Mouse (Mus musculus): ENCODE measurements around the gene Erlec1. TPM values are rescaled to one million over a fixed set of nuclear protein-coding genes. Genes with fewer than 3 reads are reported as not detected.
A peak's percentile ranks its signal among the peaks of the same experiment; 100 is the strongest.

Gene Erlec1
- polyA plus RNA-seq (2014; fragmentation: Nextera tagmentation; extraction: Ambion mirVana), result 15.0 and 18.2 TPM in 2 replicates

DNA sequence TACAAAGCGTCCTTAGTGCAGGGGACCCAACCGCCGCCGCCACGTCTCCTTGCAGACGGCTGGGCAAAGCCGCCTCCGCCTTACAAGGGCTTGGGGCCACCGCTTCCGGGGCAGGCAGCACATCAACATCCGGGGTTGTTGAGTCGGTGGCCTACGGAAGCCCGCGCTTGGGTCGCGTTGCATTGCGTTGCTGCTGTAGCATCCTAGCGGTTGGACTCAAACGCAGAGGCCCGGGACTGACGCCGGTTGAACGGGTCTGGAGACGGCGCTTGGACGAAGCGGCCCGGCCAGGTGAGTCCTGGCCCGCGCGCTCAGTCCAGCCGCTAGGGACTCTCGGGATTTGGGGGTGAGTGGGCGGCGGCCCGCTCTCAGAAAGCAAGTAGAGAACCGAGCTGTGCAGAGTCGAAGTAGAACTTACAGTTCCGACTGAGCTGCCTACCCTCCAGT lies at the start of gene Erlec1:
TSS of gene Erlec1 (minus strand) at position 57 of the 447 bp plus-strand sequence.
- WGBS, result 1% methylated on average over 40 of the region's 40 CpGs
- peak; percentile 100 for ATAC-seq (ENCODE audit: low read depth)
- Histone ChIP-seq H3K9ac (replicated peaks; ENCODE audit: low read depth, low read length) (peak within 1 kb of the TSS; percentile 88), H3K9me3 (ENCODE audit: control insufficient read depth, low read length) (peaks cover 5% of the 10 kb centered on the region), H3K27me3 (ENCODE audit: control insufficient read depth, insufficient read depth, low read length) (no peaks in the 10 kb centered on the region), H3K4me1 (ENCODE audit: control insufficient read depth, insufficient read depth, low read length) (peaks cover 10% of the 10 kb centered on the region), H3K4me3 (ENCODE audit: low read depth, low read length) (peak within 1 kb of the TSS; percentile 78), H3K36me3 (ENCODE audit: control insufficient read depth, insufficient read depth, low read length) (peaks cover 14% of the 10 kb centered on the region; the same call in 1 of the 2 replicates), H3K27ac (ENCODE audit: low read depth, low read length) (peak within 1 kb of the TSS; percentile 79), H3K4me2 (ENCODE audit: low read depth, low read length) (peak within 1 kb of the TSS; percentile 64)

DNA sequence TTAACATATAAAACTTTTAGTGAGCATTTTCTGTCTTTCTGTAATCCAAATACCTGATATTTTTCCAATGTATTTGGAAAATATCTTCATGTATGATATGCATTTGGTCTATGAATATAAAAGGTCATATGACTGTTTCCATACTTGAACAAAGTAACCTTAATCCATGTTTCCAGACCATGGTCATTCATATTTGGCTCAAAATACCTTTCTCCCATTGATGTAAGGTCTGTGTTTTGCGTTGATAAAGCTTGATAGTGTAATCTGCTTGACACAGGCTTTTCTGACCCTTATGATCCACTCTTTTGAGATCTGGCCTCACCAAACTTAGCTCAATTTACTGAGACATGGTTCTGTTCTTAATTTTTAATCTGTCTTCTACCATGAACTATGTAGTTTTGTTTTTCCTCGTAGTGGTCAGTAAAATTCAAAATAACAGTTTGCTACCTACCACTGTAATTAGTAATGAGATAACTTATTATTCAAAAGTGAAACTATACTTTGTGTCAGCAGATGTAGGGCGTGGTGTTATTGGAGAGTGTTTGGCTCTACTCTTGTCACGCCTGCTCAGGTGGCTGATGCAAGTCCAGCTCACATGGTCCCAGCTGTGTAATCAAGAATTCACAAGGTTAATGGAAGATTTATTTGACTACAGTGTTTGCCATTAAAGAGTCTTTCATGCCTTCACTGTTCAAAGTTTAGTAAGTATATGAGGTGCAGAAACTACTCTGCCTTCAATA lies 47.2 kb upstream of the Erlec1 start:
- Histone ChIP-seq H3K4me2 (ENCODE audit: low read depth, low read length) (no peak overlapping the region), H3K9ac (replicated peaks; ENCODE audit: low read depth, low read length) (no peak overlapping the region), H3K4me1 (ENCODE audit: control insufficient read depth, insufficient read depth, low read length) (no peaks in the 10 kb centered on the region), H3K27ac (ENCODE audit: low read depth, low read length) (no peak overlapping the region), H3K36me3 (ENCODE audit: control insufficient read depth, insufficient read depth, low read length) (no peaks in the 10 kb centered on the region), H3K27me3 (ENCODE audit: control insufficient read depth, insufficient read depth, low read length) (no peaks in the 10 kb centered on the region), H3K9me3 (ENCODE audit: control insufficient read depth, low read length) (no peaks in the 10 kb centered on the region), H3K4me3 (ENCODE audit: low read depth, low read length) (no peak overlapping the region)
- WGBS, result 92% methylated on average over 4 of the region's 4 CpGs
- no peak for ATAC-seq (ENCODE audit: low read depth)

DNA sequence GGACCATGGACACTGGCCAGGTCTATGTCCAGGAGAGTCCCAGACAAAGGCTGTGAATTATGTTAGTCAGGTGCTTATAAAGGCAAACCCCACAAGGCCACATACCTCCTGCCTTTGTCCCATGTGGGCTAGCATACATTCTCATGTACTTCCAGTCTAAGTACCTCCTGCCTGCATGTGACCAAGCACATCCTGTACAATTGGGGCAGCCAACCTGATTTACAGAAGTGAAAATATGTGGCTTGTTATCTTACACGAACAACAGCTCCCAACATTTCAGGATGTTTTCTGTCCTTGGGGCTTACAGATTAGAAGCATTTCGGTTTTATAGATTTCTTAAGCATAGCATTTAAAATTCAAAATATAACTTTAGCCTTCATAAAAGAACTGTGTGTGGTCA lies 45.9 kb upstream of the Erlec1 start:
- ATAC-seq (ENCODE audit: low read depth), result no peak
- Histone ChIP-seq H3K4me1 (ENCODE audit: control insufficient read depth, insufficient read depth, low read length) (no peaks in the 10 kb centered on the region), H3K9ac (replicated peaks; ENCODE audit: low read depth, low read length) (no peak overlapping the region), H3K4me3 (ENCODE audit: low read depth, low read length) (no peak overlapping the region), H3K36me3 (ENCODE audit: control insufficient read depth, insufficient read depth, low read length) (no peaks in the 10 kb centered on the region), H3K4me2 (ENCODE audit: low read depth, low read length) (no peak overlapping the region), H3K27ac (ENCODE audit: low read depth, low read length) (no peak overlapping the region), H3K9me3 (ENCODE audit: control insufficient read depth, low read length) (no peaks in the 10 kb centered on the region), H3K27me3 (ENCODE audit: control insufficient read depth, insufficient read depth, low read length) (no peaks in the 10 kb centered on the region)
- 94% methylated on average over 2 of the region's 2 CpGs for WGBS

DNA sequence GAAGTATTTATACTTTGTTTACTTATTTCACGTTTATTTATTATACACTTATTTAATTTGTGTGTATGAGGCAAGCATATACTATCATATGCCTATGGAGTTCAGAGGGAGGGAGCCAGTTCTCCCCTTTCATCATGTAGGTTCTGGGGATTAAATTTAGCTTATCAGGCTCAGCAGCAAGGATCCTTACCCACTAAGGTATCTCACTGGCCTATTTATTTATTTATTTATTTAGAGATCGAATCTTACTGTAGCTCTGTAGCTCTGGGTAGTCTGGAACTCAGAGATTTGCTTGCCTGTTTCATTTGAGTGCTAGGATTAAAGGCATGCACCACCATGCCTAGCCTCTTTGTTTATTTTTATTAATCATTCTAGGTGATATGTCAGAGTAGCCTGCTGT lies 44.6 kb upstream of the Erlec1 start:
- 95% methylated on average over 2 of the region's 2 CpGs for WGBS
- no peak overlapping the region for H3K4me2 ChIP-seq (ENCODE audit: low read depth, low read length)
- no peaks in the 10 kb centered on the region for H3K27me3 ChIP-seq (ENCODE audit: control insufficient read depth, insufficient read depth, low read length)
- no peak overlapping the region for H3K27ac ChIP-seq (ENCODE audit: low read depth, low read length)
- H3K9me3 ChIP-seq (ENCODE audit: control insufficient read depth, low read length), result no peaks in the 10 kb centered on the region
- no peak overlapping the region for H3K4me3 ChIP-seq (ENCODE audit: low read depth, low read length)
- no peak for ATAC-seq (ENCODE audit: low read depth)
- no peaks in the 10 kb centered on the region for H3K4me1 ChIP-seq (ENCODE audit: control insufficient read depth, insufficient read depth, low read length)
- H3K36me3 ChIP-seq (ENCODE audit: control insufficient read depth, insufficient read depth, low read length), result no peaks in the 10 kb centered on the region
- H3K9ac ChIP-seq (replicated peaks; ENCODE audit: low read depth, low read length), result no peak overlapping the region

DNA sequence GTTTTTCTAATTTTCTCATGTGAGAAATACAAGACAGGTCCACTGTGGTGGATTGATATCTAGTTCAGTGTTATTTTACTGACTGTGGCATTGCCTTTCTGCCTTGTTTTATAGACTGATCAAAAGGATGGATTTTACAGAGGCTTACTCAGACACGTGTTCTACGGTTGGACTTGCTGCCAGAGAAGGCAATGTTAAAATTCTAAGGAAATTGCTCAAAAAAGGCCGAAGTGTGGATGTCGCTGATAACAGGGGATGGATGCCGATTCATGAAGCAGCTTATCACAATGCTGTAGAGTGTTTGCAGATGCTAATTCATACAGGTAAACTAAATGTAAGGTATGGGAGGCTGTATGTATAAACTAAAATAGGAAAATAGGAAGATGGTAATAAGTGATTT lies 44.1 kb upstream of the Erlec1 start:
- WGBS, result 95% methylated on average over 5 of the region's 5 CpGs
- Histone ChIP-seq H3K27me3 (ENCODE audit: control insufficient read depth, insufficient read depth, low read length) (no peaks in the 10 kb centered on the region), H3K4me1 (ENCODE audit: control insufficient read depth, insufficient read depth, low read length) (no peaks in the 10 kb centered on the region), H3K9ac (replicated peaks; ENCODE audit: low read depth, low read length) (no peak overlapping the region), H3K9me3 (ENCODE audit: control insufficient read depth, low read length) (no peaks in the 10 kb centered on the region), H3K4me2 (ENCODE audit: low read depth, low read length) (no peak overlapping the region), H3K4me3 (ENCODE audit: low read depth, low read length) (no peak overlapping the region), H3K27ac (ENCODE audit: low read depth, low read length) (no peak overlapping the region), H3K36me3 (ENCODE audit: control insufficient read depth, insufficient read depth, low read length) (no peaks in the 10 kb centered on the region)
- no peak for ATAC-seq (ENCODE audit: low read depth)

DNA sequence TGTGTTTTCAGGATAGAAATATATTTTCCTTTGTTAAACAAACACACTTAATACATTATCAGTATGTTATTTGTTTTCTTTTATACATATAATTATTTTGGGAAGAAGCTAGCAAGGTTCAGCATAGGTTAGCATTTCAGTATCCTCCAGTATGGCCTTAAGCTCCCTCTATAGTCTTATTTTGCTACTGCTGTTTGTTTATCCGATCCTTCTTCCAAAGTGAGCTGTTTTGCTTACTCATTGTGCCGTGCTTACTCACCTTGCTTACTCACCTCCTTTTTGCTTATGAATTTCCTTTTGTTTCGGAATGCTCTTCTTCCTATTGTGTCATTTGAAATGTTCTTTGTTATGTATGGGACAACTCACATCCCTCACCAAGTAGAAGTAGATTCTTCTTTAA lies 42.5 kb upstream of the Erlec1 start:
- no peaks in the 10 kb centered on the region for H3K36me3 ChIP-seq (ENCODE audit: control insufficient read depth, insufficient read depth, low read length)
- H3K9ac ChIP-seq (replicated peaks; ENCODE audit: low read depth, low read length), result no peak overlapping the region
- H3K27me3 ChIP-seq (ENCODE audit: control insufficient read depth, insufficient read depth, low read length), result no peaks in the 10 kb centered on the region
- no peaks in the 10 kb centered on the region for H3K9me3 ChIP-seq (ENCODE audit: control insufficient read depth, low read length)
- H3K27ac ChIP-seq (ENCODE audit: low read depth, low read length), result no peak overlapping the region
- no peaks in the 10 kb centered on the region for H3K4me1 ChIP-seq (ENCODE audit: control insufficient read depth, insufficient read depth, low read length)
- no peak overlapping the region for H3K4me3 ChIP-seq (ENCODE audit: low read depth, low read length)
- no peak for ATAC-seq (ENCODE audit: low read depth)
- no peak overlapping the region for H3K4me2 ChIP-seq (ENCODE audit: low read depth, low read length)
- 91% methylated on average over 3 of the region's 3 CpGs for WGBS

DNA sequence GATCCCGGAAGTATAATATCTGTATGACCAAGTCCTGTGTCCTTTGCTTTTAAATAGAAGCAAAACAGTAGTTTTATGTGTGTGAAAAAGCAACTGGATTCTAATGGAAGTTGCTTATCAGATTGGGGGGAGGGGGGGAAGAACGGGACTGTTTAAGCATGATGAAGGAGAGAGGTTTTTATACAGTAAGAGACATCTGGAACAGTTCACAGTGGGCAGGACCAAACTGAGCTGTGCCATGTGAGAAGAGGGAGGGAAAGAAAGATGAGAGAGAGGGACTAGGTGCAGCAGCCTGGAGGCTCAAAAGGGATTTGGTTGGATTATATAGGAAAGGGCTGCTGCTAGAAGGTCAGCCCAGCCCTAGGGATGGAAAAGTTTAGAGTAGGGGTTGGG lies 32.5 kb upstream of the Erlec1 start:
- peak overlapping the region; percentile 44 for H3K27ac ChIP-seq (ENCODE audit: low read depth, low read length)
- 2% methylated on average over 2 of the region's 2 CpGs for WGBS
- H3K9me3 ChIP-seq (ENCODE audit: control insufficient read depth, low read length), result no peaks in the 10 kb centered on the region
- peak overlapping the region; percentile 49 for H3K4me3 ChIP-seq (ENCODE audit: low read depth, low read length)
- H3K27me3 ChIP-seq (ENCODE audit: control insufficient read depth, insufficient read depth, low read length), result no peaks in the 10 kb centered on the region
- H3K4me1 ChIP-seq (ENCODE audit: control insufficient read depth, insufficient read depth, low read length), result peaks cover 3% of the 10 kb centered on the region; the same call in 1 of the 2 replicates
- H3K4me2 ChIP-seq (ENCODE audit: low read depth, low read length), result peak overlapping the region; percentile 76
- peak; percentile 82 for ATAC-seq (ENCODE audit: low read depth)
- H3K36me3 ChIP-seq (ENCODE audit: control insufficient read depth, insufficient read depth, low read length), result no peaks in the 10 kb centered on the region
- H3K9ac ChIP-seq (replicated peaks; ENCODE audit: low read depth, low read length), result peak overlapping the region; percentile 69; the same call in 1 of the 2 replicates

DNA sequence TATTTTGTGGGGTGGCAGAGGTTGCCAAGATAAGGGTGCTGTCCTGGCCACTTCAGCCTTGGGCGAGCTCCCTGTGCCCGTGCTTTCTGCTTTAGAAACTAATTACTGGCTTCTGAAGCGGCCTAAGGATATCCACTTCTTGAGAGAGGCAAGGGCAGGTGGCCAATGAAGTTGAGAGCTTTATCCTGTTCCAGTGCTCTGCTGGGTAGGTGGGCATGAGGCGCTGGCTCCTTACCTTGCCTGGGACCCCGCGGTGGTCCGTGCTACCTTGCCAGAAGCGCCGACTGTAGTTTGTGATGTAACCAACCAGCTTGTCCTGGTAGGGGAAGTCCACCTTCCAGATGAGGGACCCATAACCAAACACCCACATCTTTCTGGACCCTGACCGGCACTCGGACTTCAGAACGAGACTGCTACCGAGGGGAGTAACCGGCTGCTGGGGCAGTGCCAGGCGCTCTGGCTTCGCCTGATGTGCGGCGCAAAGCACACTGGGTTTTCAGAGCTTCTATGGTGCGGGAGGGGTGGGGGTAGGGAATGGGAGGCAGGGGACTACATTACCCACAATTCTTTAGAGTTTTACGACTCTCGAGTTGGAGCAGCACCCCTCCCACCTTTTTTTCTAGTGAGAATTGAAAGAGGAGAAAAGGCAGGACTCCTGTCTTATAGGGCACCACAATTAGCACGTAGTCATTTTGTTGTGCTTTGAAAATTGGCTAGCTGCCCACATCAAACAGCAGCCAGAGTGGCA lies 31.9 kb upstream of the Erlec1 start, which contains the start of gene Chac2:
TSS of gene Chac2 (minus strand) at position 474 of the 748 bp plus-strand sequence.
- peaks cover 3% of the 10 kb centered on the region; the same call in 1 of the 2 replicates for H3K4me1 ChIP-seq (ENCODE audit: control insufficient read depth, insufficient read depth, low read length)
- H3K4me3 ChIP-seq (ENCODE audit: low read depth, low read length), result peak within 1 kb of the TSS; percentile 49
- no peaks in the 10 kb centered on the region for H3K27me3 ChIP-seq (ENCODE audit: control insufficient read depth, insufficient read depth, low read length)
- no peaks in the 10 kb centered on the region for H3K9me3 ChIP-seq (ENCODE audit: control insufficient read depth, low read length)
- peak within 1 kb of the TSS; percentile 76 for H3K4me2 ChIP-seq (ENCODE audit: low read depth, low read length)
- WGBS, result under 1% methylated on average over 22 of the region's 22 CpGs
- peak within 1 kb of the TSS; percentile 69 for H3K9ac ChIP-seq (replicated peaks; ENCODE audit: low read depth, low read length)
- no peaks in the 10 kb centered on the region for H3K36me3 ChIP-seq (ENCODE audit: control insufficient read depth, insufficient read depth, low read length)
- peak within 1 kb of the TSS; percentile 62 for H3K27ac ChIP-seq (ENCODE audit: low read depth, low read length)
- peak; percentile 99 for ATAC-seq (ENCODE audit: low read depth)

DNA sequence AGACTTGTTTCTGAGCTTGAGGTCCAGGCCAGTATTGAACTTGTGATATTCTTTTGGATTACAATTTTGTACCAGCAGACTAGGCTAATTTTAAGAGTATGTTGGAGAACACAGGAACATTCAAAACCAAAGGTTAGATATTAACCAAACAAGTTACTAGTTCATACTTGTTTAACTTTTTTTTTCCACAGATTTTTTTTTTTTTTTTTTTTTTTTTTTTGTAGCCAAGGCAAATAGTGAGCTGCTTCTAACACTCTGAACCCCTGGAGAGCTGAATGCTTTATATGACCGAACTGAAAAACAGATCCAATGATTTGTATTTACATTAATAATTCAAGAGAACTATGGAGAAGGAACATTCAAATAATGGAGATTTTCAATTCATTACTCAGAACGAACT lies 31.1 kb upstream of the Erlec1 start:
- WGBS, result 33% methylated on average over 2 of the region's 2 CpGs

More for the DNA sequence above, 31.1 kb upstream of the Erlec1 start:
- Histone ChIP-seq H3K4me1 (ENCODE audit: control insufficient read depth, insufficient read depth, low read length) (peaks cover 3% of the 10 kb centered on the region; the same call in 1 of the 2 replicates), H3K27me3 (ENCODE audit: control insufficient read depth, insufficient read depth, low read length) (no peaks in the 10 kb centered on the region), H3K27ac (ENCODE audit: low read depth, low read length) (no peak overlapping the region), H3K36me3 (ENCODE audit: control insufficient read depth, insufficient read depth, low read length) (no peaks in the 10 kb centered on the region), H3K4me2 (ENCODE audit: low read depth, low read length) (peak overlapping the region; percentile 76; the same call in 1 of the 2 replicates), H3K9me3 (ENCODE audit: control insufficient read depth, low read length) (no peaks in the 10 kb centered on the region), H3K9ac (replicated peaks; ENCODE audit: low read depth, low read length) (no peak overlapping the region), H3K4me3 (ENCODE audit: low read depth, low read length) (peak overlapping the region; percentile 49; the same call in 1 of the 2 replicates)
- ATAC-seq (ENCODE audit: low read depth), result no peak
